Mouse (Mus musculus) thymus, postnatal 36 days (tissue): ENCODE measurements at regions not wholly inside any gene's neighbourhood (a gene's known extent, or its start where the extent isn't known, plus 50 kb on each side); places are given as distances from the start of the nearest gene placed in this dataset.
A peak's percentile ranks its signal among the peaks of the same experiment; 100 is the strongest.

ENCODE experiments used
- DNase-seq, 2 experiments: peaks; one replicate each; pipeline ENCODE4 v3.0.0; 2022; ENCODE audit warnings: mixed read lengths in 2 of 2

GRCm38 (mm10) chr4:47882076-47882475, 162.9 kb upstream of the Nr4a3 start:
- no peak for DNase-seq

DNA sequence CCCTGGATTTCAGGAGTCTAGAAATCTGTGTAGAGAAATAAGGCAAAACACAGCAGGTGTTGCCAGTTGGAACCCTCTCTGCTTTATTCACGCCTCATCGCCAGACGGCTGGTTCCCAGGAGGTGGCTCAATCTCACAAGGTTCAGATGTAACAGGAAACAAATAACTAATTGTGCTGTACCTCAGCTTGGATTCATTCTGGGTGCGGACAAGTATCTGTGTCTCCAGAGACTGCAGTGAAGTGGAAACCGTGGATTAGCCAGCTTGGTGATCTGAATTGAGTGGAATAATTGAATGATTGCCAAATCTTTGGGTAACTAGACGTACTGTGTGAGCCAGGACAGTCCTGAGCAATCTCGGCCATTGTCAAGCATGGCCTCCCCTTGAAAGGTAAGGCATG, 145.4 kb upstream of the Nr4a3 start:
- DNase-seq, result no peak

DNA sequence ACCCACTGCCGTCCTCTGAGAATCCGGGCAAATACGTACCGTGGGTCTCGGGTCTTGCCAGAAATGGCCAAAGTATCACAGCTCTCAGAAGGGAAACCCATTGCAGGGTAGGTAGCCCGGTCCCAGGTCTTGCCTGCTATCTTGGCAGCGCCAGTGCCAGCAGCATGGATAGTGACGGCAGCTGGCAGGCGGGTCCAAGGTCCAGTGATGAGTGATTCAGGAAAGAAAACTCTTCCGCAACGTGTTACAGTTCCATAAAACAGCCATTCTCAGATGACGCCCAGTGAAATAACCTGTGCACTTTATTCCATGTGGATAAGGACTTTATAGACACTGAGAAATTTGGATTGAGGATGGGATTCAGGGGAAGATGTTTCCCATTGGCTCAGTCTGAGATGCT, 142.2 kb upstream of the Nr4a3 start:
- DNase-seq, result no peak

GRCm38 (mm10) chr4:47912259-47912658, 132.7 kb upstream of the Nr4a3 start:
- DNase-seq, result no peak

DNA sequence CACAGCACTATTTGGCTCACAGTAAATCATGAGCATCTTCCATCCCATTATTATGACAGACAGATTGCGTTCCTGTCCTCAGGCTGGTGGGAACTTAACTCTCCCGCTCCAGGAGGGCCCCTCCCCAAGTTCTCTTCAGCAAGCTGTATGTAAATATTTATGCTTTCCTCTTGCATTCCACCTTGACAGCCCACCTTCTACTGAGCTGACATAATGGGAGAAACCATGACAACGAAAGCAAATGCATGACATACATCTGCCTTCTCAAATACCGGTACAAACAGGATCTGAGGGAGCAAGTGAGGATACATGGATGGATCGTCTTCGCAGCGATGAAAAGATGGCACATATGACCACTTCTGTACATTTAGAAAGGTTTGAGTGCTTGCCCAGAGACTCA, 125.4 kb upstream of the Nr4a3 start:
- DNase-seq, result no peak

- no peak for DNase-seq
Observed at GRCm38 (mm10) chr4:47931464-47931863, 113.5 kb upstream of the Nr4a3 start.

DNA sequence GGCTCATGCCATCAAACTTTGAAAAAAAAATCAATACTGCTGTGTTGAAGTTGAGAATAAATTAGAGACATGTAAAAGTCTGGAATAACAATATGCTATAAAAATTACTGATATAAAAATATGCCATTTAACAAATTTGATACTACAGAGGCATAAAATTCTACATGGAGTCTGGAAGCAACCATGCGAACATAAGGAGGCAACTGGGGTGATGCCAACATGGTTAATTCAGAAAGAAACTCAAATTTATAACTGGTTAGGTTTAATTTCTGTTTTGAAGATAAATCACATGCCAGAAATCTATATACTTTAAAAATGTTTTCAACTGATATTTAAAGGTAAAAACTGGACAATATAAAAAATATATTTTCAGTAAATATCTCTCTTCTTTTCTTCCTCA, 111.4 kb upstream of the Nr4a3 start:
- no peak for DNase-seq

DNA sequence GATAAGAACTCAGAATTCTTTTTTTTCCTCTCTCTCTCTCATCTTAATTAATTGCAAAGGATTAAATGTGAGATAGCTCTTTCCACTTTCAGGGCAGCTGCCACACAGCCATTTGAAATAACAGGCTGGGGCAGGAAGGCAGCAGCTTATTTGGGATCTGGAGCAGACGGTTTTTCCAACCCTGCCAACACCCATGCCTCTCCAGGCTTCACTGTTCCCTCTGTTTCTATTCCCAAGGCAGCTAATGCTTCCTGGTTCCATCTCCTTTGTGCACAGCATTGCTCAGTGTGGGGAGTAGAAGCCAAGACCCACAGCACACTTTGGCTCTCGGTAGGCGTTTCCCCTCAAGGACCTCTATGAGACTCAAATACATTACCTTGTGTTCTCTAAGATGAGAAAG, 109.4 kb upstream of the Nr4a3 start:
- DNase-seq, result no peak

- DNase-seq, result no peak
Observed at GRCm38 (mm10) chr4:47936470-47937125, 108.4 kb upstream of the Nr4a3 start.

DNA sequence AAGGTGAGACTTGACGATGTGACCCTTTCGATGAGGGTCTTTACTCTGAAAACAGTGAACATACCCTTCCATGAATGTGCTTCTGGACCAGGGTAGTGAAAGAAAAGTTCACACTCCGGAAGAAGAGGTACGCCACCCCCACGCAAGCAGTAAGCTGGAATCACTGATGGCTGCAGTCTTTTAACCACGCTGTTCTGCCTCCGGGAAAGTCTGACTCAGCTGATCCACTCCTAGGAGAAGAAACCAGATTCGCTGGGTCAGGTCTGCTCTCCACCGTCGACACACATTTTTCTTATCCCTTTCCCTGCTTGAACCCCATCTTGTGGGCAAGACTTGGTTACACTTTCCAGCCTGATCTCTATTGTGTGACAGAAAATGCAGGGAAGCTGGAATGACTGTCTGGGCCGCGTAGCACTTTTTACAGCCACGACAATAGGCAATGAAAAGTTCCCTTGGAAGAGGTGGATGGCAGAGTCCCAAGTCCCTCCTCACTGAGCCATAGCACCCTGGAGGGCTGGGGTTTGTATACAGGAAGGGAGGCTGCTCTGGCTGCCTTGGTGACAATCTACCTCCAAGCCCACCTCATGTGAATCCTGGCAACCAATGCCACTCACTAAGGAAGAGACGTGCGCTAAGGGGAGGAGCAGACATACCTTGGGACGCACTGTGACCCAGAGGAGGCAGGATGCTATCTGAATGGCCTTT, 96.9 kb upstream of the Nr4a3 start:
- DNase-seq, result no peak

GRCm38 (mm10) chr4:47948789-47949188, 96.2 kb upstream of the Nr4a3 start:
- DNase-seq, result no peak

DNA sequence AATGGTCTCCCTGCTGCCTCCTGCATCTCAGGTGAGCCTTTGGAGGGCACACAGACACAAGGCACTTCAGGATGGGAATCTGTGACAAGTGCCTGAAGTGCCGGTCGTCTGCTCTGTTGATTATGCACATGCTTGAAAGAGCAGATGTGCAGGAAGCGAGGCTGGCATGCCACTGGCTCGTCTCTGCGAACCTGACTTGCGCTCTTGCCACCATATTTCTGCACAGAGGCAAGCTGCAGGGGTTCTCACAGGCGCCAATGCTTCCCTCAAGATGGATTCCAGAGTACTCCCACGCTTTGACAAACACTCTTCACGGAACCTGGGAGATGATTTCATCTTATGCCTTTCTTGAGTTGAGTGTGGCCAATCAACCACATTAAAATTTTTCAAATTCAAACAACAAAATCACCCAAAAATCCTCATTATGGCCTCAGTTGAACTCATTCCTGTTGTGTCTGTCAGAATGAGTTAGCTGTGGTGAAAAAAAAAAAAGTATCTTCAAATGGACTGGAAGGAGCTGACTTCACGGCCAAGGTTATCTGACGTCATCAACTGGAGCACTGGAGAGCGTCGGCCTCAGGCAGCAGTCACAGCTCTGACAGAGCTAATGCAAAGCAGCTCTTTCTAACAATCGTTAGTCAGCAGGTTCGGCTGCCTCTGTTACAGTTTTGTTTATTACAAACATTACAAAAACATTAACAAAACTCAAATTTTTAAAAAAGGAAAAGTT, 90.2 kb upstream of the Nr4a3 start:
- DNase-seq, result no peak

- peak; percentile 19 to 35 for DNase-seq
Observed at GRCm38 (mm10) chr4:47964630-47965029, 80.3 kb upstream of the Nr4a3 start.

- no peak for DNase-seq
Observed at GRCm38 (mm10) chr4:47971861-47972260, 73.1 kb upstream of the Nr4a3 start.

- no peak for DNase-seq
Observed at GRCm38 (mm10) chr4:47979579-47980313, 65.2 kb upstream of the Nr4a3 start.
